Mouse (Mus musculus): ENCODE measurements at regions not wholly inside any gene's neighbourhood (a gene's known extent, or its start where the extent isn't known, plus 50 kb on each side); places are given as distances from the start of the nearest gene placed in this dataset.

DNA sequence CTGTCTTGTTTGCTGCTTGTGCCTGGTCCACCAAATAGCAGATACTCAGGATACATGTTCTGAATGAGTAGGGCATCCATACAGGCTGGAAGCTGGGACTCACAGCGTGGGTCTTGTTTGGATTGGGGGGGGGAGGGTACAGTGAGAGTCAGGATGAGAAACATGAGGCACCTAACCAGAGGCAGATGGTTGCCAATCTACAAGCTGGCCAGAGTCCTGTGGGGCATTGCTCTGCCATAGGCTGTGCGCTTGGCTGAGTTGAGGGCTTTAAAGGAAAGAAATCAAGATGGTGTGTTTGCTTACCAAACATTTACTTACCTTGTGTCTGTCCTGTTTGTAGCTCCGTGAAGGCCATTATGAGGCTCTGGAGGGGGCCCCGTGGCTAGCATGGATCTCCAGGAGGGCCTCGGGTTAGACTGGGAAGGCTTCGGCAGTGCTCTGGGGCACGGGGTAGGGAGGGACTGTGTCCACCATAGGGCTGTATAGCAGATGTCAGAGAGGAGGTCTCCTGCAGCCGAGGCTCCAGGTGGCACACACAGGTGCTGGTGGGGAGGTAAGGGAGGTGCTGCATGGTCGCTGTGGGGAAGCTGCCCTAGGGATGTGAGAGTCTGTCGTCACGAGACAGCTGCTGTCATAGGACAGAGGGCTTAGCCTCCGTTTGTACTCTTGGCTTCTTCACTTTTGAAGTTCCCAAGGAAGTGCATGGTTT, 70.7 kb upstream of the Id2 start:
- H3K36me3 ChIP-seq (ENCODE audit: insufficient read depth, low read length) = no peaks in the 10 kb centered on the region

GRCm38 (mm10) chr12:25166525-25166924, 69.6 kb upstream of the Id2 start:
- Histone ChIP-seq H3K9me3 (ENCODE audit: low read length) (no peaks in the 10 kb centered on the region), H3K36me3 (ENCODE audit: insufficient read depth, low read length) (no peaks in the 10 kb centered on the region), H3K27me3 (ENCODE audit: insufficient read depth, low read length) (0 out of 2 replicates have a peak, but pooled peaks cover 8% of the 10 kb centered on the region), H3K4me3 (replicated peaks; ENCODE audit: low read length) (no peak overlapping the region), H3K4me1 (replicated peaks; ENCODE audit: low read depth, low read length) (peaks cover 13% of the 10 kb centered on the region)
- TF ChIP-seq POU5F1 (IDR thresholded peaks at IDR 0.05; ENCODE audit: borderline replicate concordance, low read length) = no peak
- TF ChIP-seq CTCF (conservative IDR thresholded peaks at IDR 0.05; ENCODE audit: low read length) = no peak
- TF ChIP-seq NANOG (IDR thresholded peaks at IDR 0.05; ENCODE audit: borderline replicate concordance, low read length) = no peak

More for the DNA sequence above, 70.7 kb upstream of the Id2 start:
- TF ChIP-seq POU5F1 (IDR thresholded peaks at IDR 0.05; ENCODE audit: borderline replicate concordance, low read length) (no peak), NANOG (IDR thresholded peaks at IDR 0.05; ENCODE audit: borderline replicate concordance, low read length) (no peak), CTCF (conservative IDR thresholded peaks at IDR 0.05; ENCODE audit: low read length) (no peak)
- Histone ChIP-seq H3K9me3 (ENCODE audit: low read length) (no peaks in the 10 kb centered on the region), H3K27me3 (ENCODE audit: insufficient read depth, low read length) (0 out of 2 replicates have a peak, but pooled peaks cover 8% of the 10 kb centered on the region), H3K4me3 (replicated peaks; ENCODE audit: low read length) (no peak overlapping the region), H3K4me1 (replicated peaks; ENCODE audit: low read depth, low read length) (peaks cover 13% of the 10 kb centered on the region)

GRCm38 (mm10) chr12:25165650-25166049, 68.7 kb upstream of the Id2 start:
- Histone ChIP-seq H3K4me3 (replicated peaks; ENCODE audit: low read length) (no peak overlapping the region), H3K27me3 (ENCODE audit: insufficient read depth, low read length) (0 out of 2 replicates have a peak, but pooled peaks cover 4% of the 10 kb centered on the region)

GRCm38 (mm10) chr12:25164724-25165123, 67.8 kb upstream of the Id2 start:
- TF ChIP-seq CTCF (conservative IDR thresholded peaks at IDR 0.05; ENCODE audit: low read length) = no peak
- TF ChIP-seq NANOG (IDR thresholded peaks at IDR 0.05; ENCODE audit: borderline replicate concordance, low read length) = no peak
- TF ChIP-seq POU5F1 (IDR thresholded peaks at IDR 0.05; ENCODE audit: borderline replicate concordance, low read length) = no peak
- Histone ChIP-seq H3K36me3 (ENCODE audit: insufficient read depth, low read length) (no peaks in the 10 kb centered on the region), H3K9me3 (ENCODE audit: low read length) (no peaks in the 10 kb centered on the region), H3K27me3 (ENCODE audit: insufficient read depth, low read length) (peaks cover 7% of the 10 kb centered on the region; the same call in 1 of the 2 replicates), H3K4me1 (replicated peaks; ENCODE audit: low read depth, low read length) (peaks cover 13% of the 10 kb centered on the region), H3K4me3 (replicated peaks; ENCODE audit: low read length) (no peak overlapping the region)

More at GRCm38 (mm10) chr12:25165650-25166049, 68.7 kb upstream of the Id2 start:
- H3K4me1 ChIP-seq (replicated peaks; ENCODE audit: low read depth, low read length) = peaks cover 13% of the 10 kb centered on the region
- H3K9me3 ChIP-seq (ENCODE audit: low read length) = no peaks in the 10 kb centered on the region
- TF ChIP-seq POU5F1 (IDR thresholded peaks at IDR 0.05; ENCODE audit: borderline replicate concordance, low read length) (no peak), CTCF (conservative IDR thresholded peaks at IDR 0.05; ENCODE audit: low read length) (no peak), NANOG (IDR thresholded peaks at IDR 0.05; ENCODE audit: borderline replicate concordance, low read length) (no peak)
- H3K36me3 ChIP-seq (ENCODE audit: insufficient read depth, low read length) = no peaks in the 10 kb centered on the region

DNA sequence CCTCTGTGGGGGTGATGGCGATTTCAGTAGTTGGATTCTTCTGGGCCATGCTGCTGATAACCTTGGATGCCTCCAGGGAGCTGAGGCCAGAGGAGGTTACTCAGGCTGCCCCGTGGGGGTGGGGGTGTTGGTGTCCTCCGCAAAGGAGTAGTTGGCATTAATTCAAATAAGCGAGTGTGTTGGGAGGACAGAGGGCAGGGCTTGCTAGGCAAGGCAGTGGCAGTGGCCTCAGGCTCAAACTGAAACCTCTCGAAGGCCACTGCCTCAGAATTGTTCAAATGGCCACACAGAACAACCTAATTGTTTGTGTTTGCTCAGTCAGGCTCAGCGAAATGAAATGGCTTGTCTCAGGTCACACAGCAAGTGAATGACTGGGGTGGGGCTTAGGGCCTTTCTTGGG, 66.6 kb upstream of the Id2 start:
- H3K36me3 ChIP-seq (ENCODE audit: insufficient read depth, low read length) = no peaks in the 10 kb centered on the region
- H3K9me3 ChIP-seq (ENCODE audit: low read length) = no peaks in the 10 kb centered on the region
- peaks cover 13% of the 10 kb centered on the region; the same call in 1 of the 2 replicates for H3K4me1 ChIP-seq (replicated peaks; ENCODE audit: low read depth, low read length)
- H3K27me3 ChIP-seq (ENCODE audit: insufficient read depth, low read length) = peaks cover 15% of the 10 kb centered on the region
- TF ChIP-seq NANOG (IDR thresholded peaks at IDR 0.05; ENCODE audit: borderline replicate concordance, low read length) = no peak
- TF ChIP-seq CTCF (conservative IDR thresholded peaks at IDR 0.05; ENCODE audit: low read length) = no peak
- TF ChIP-seq POU5F1 (IDR thresholded peaks at IDR 0.05; ENCODE audit: borderline replicate concordance, low read length) = no peak
- H3K4me3 ChIP-seq (replicated peaks; ENCODE audit: low read length) = no peak overlapping the region

- TF ChIP-seq CTCF (conservative IDR thresholded peaks at IDR 0.05; ENCODE audit: low read length) = no peak
- no peak for TF ChIP-seq NANOG (IDR thresholded peaks at IDR 0.05; ENCODE audit: borderline replicate concordance, low read length)
- TF ChIP-seq POU5F1 (IDR thresholded peaks at IDR 0.05; ENCODE audit: borderline replicate concordance, low read length) = no peak
- Histone ChIP-seq H3K9me3 (ENCODE audit: low read length) (no peaks in the 10 kb centered on the region), H3K4me3 (replicated peaks; ENCODE audit: low read length) (no peak overlapping the region), H3K4me1 (replicated peaks; ENCODE audit: low read depth, low read length) (peaks cover 13% of the 10 kb centered on the region; the same call in 1 of the 2 replicates), H3K36me3 (ENCODE audit: insufficient read depth, low read length) (no peaks in the 10 kb centered on the region), H3K27me3 (ENCODE audit: insufficient read depth, low read length) (peaks cover 22% of the 10 kb centered on the region)
Observed at GRCm38 (mm10) chr12:25162843-25163242, 65.9 kb upstream of the Id2 start.

DNA sequence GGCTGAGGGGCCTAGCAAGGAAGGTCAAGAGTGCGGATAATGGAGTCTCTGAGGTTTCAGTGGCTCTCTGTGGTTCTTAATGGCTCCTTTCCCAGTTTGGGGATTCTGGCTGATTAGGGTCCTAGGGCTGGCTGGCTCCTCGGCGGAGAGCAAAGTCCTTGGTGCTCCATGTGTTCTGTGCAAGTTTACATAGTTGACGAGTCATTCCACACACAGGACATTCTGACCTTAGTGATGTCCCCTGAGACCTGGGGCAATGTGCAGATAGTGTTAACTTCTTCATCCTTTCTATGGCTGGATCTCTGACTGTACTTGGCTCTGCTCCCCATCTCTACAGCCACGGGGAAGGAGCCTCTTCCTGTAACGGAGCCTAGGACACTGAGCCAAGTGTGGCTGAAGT, 65.0 kb upstream of the Id2 start:
- no peaks in the 10 kb centered on the region for H3K9me3 ChIP-seq (ENCODE audit: low read length)
- peaks cover 13% of the 10 kb centered on the region; the same call in 1 of the 2 replicates for H3K4me1 ChIP-seq (replicated peaks; ENCODE audit: low read depth, low read length)
- no peaks in the 10 kb centered on the region for H3K36me3 ChIP-seq (ENCODE audit: insufficient read depth, low read length)
- TF ChIP-seq POU5F1 (IDR thresholded peaks at IDR 0.05; ENCODE audit: borderline replicate concordance, low read length) (no peak), CTCF (conservative IDR thresholded peaks at IDR 0.05; ENCODE audit: low read length) (no peak), NANOG (IDR thresholded peaks at IDR 0.05; ENCODE audit: borderline replicate concordance, low read length) (no peak)
- H3K27me3 ChIP-seq (ENCODE audit: insufficient read depth, low read length) = peaks cover 28% of the 10 kb centered on the region
- H3K4me3 ChIP-seq (replicated peaks; ENCODE audit: low read length) = no peak overlapping the region

DNA sequence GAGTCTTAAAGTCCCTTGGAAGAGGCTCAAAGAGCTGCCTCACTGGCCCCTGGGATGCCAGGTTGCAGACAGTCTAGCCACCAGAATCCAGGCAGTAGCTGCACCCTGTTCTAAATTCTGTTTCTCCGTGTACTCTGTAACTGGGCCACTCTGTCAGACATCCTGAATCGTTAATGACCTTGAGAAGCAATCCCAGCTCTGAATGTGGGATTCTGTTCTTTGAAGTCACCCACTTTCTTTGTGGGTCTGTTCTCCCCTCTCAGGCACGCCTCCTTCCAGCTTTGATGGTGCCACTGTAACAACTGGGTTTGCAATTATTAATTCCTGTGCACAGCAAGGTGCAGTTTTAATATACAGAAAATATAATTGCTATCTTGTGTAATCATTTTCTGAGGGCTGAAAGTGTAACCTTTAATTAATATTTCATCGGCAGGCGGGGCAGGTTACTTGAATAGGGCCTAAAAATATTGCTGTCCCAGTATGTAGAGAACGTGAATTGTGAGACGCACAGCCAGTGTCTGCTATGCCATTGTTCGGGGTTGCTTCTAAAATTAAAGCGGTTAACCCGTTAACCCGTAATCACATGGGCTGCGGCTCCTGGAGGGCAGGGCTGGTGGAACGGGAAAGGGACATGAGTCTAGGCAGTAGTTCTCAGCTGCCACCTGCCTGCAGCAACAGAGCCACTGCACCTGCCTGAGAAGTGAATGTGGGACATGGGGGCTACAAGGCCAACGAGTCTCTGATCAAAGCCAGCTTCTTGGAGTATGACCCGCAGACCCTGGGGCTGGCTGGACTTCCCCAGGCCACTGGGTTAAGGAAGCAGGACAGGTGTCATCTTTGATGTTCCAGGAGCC, 64.3 kb upstream of the Id2 start:
- Histone ChIP-seq H3K9me3 (ENCODE audit: low read length) (no peaks in the 10 kb centered on the region), H3K4me1 (replicated peaks; ENCODE audit: low read depth, low read length) (peaks cover 8% of the 10 kb centered on the region; the same call in 1 of the 2 replicates), H3K36me3 (ENCODE audit: insufficient read depth, low read length) (no peaks in the 10 kb centered on the region), H3K27me3 (ENCODE audit: insufficient read depth, low read length) (peaks cover 28% of the 10 kb centered on the region), H3K4me3 (replicated peaks; ENCODE audit: low read length) (no peak overlapping the region)
- TF ChIP-seq POU5F1 (IDR thresholded peaks at IDR 0.05; ENCODE audit: borderline replicate concordance, low read length) = no peak
- TF ChIP-seq NANOG (IDR thresholded peaks at IDR 0.05; ENCODE audit: borderline replicate concordance, low read length) = no peak
- TF ChIP-seq CTCF (conservative IDR thresholded peaks at IDR 0.05; ENCODE audit: low read length) = no peak
